In genomic region chr7:89853131-89853530, GRCm38 (mm10) we compare ENCODE assay signal across 14 mouse cellular contexts.
DNase-seq lines count a peak whose midpoint lies in the region; ATAC-seq lines count a peak whose summit lies in the region.
"Had no signal": no experiment of that assay in that cellular context is flagged by ENCODE, and none has a peak within 500 bp of the region (broad histone marks: within the 10 kb centered on the region; RNA-seq: fewer than 3 reads in every experiment).

No protein-coding gene starts in this region.

- 0 out of 2 replicates have a peak, but pooled peaks have one; percentile 40 for ATAC-seq in cerebellum, adult (ENCODE audit: insufficient number of reproducible peaks, low FRiP score, low TSS enrichment)
- ATAC-seq: activated CD4-positive, CD25-positive, alpha-beta regulatory T cell, adult 4 months; CD4-positive, CD25-positive, alpha-beta regulatory T cell, adult 4 months; forebrain, embryonic 14.5 days; forebrain, embryonic 16.5 days; Patski had no signal

- DNase-seq in cerebellum, adult 8-10 months: no peak
- peak; percentile 41 to 50 for DNase-seq in cerebellum, postnatal 14 days
- no peak for DNase-seq in cerebellum, adult 11 months
- peak; percentile 46 for DNase-seq in brain, adult 2 months (ENCODE audit: low read depth, low spot score)
- DNase-seq: B cell, adult 2 months; cerebellum, adult 18-20 months; cerebellum, adult 9-11 months; embryo, embryonic 11 days had no signal

Comparison
In these comparisons a context has a peak if more than half of its experiments do, and no peak if none do; other contexts are left out.
1. DNase-seq: peak in cerebellum, postnatal 14 days (2 of 2) and brain, adult 2 months (single experiment); none in cerebellum, adult 8-10 months (single experiment) and cerebellum, adult 11 months (single experiment).